Mouse (Mus musculus) central nervous system, embryonic 11.5 days (tissue): ENCODE results near the gene Urgcp. TPM values are rescaled to one million over a fixed set of nuclear protein-coding genes. Genes with fewer than 3 reads are reported as not detected.

Experiments used
- polyA plus RNA-seq: library from polyadenylated mRNA; depleted of rRNA; stranded (reverse); fragments of >200 nt; gene quantifications from 2 replicates; pipeline ENCODE4 v1.2.3, GENCODE M21; 2012; rRNA removed

Gene Urgcp
- polyA plus RNA-seq, result 13.4 and 15.7 TPM in 2 replicates

GRCm38 (mm10) chr11:5761820-5762632 is at the start of gene Urgcp:
Gene Urgcp, minus strand, starts transcription at chr11:5762376.

DNA sequence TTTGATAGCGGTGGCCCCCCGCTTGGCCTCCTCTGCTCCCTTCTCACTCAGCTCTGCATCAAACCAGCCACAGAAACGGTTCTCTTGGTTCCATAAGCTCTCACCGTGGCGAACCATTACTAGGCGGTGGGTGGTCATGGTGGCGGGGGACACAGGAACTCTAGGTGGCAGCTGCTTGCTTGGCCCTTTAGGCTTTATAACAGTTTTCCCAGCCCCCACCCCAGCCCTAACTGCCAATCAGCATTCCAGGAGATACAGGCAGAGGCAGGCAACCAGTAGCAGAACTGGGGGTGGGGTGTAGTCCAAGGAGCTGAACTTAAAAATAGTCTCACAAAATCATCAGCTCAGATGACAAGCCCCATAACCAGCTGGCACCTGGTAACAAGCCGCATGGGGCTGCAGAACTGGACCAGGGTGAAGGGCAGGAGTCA is 41.4 kb upstream of the Urgcp start, which contains the start of gene Pgam2:
Gene Pgam2, minus strand, starts transcription at position 183 of the 431 bp plus-strand sequence.

GRCm38 (mm10) chr11:5788056-5789014 is 26.2 kb upstream of the Urgcp start, which contains the start of gene Dbnl:
Gene Dbnl, plus strand, starts transcription at chr11:5788488.

DNA sequence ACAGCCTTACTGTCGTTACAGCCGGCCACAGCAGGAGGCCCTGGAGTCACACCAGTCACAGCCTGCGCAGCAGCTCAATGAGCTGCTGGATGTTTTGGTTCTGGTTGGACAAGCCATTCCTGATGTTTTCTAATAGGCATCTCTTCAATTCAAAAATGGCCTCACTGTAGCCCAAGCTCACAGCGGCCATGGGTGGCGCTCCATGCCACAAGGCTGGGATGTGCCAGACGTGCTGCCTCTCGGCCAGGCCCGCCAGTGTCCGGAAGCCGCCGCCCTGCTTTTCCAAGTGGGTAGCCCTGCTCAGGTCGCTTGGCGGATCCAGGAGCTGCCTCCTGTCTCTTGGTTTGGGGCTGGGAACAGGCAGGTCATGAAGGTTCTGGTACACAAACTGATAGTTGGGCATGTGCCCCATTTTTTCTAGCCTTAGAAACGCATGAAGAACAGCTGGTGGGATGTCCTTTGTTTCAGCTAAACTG is 46.5 kb downstream of the Urgcp start, which contains the start of gene Mrps24:
Gene Mrps24, minus strand, starts transcription at position 51 of the 476 bp plus-strand sequence.

Other genes starting within 250 kb of the Urgcp start
- gene Xbp1, start 241.7 kb downstream of the Urgcp start, polyA plus RNA-seq, result 41.5 and 59.4 TPM in 2 replicates
- gene Ccdc117, start 220.2 kb downstream of the Urgcp start, polyA plus RNA-seq, result 19.3 and 19.9 TPM in 2 replicates
- gene Ankrd36, start 192.7 kb downstream of the Urgcp start, polyA plus RNA-seq, result 0.06 and 0.20 TPM in 2 replicates
- 103 and 110 TPM in 2 replicates for gene Mrps24, start 46.7 kb downstream of the Urgcp start, polyA plus RNA-seq
- 92.7 and 127 TPM in 2 replicates for gene Dbnl, start 26.1 kb upstream of the Urgcp start, polyA plus RNA-seq
- gene Pgam2, start 41.4 kb upstream of the Urgcp start, polyA plus RNA-seq, result 9.1 and 20.6 TPM in 2 replicates
- gene Polm, start 75.6 kb upstream of the Urgcp start, polyA plus RNA-seq, result 14.5 and 20.8 TPM in 2 replicates
- 22.5 and 25.6 TPM in 2 replicates for gene Aebp1, start 99.6 kb upstream of the Urgcp start, polyA plus RNA-seq
- 72.6 and 102 TPM in 2 replicates for gene Pold2, start 115.9 kb upstream of the Urgcp start, polyA plus RNA-seq
- 54.9 and 109 TPM in 2 replicates for gene Myl7, start 136.4 kb upstream of the Urgcp start, polyA plus RNA-seq
- 1.4 TPM in 2 replicates for gene Gck, start 187.7 kb upstream of the Urgcp start, polyA plus RNA-seq
- gene Ykt6, start 193.3 kb upstream of the Urgcp start, polyA plus RNA-seq, result 65.0 and 76.5 TPM in 2 replicates